Mouse (Mus musculus) intestine, postnatal 0 days (tissue): ENCODE results near the gene Btbd6. TPM values are rescaled to one million over a fixed set of nuclear protein-coding genes. Genes with fewer than 3 reads are reported as not detected.
A peak's percentile ranks its signal among the peaks of the same experiment; 100 is the strongest.

Source experiments
- ATAC-seq: fragments of 200-750 bp; cut with Nextera tagmentation; 2 replicates; pipeline ENCODE4 v1.8.0; 2017; ENCODE audit warnings: mild to moderate bottlenecking, moderate TSS enrichment, moderate library complexity
- H3K27ac ChIP-seq: fragments of 300-500 bp; sonication (generic); 2 replicates; pipeline ENCODE4 v1.5.1; 2014; ENCODE audit warnings: mild to moderate bottlenecking, low read depth, low read length, moderate library complexity
- H3K27me3 ChIP-seq: fragments of 300-500 bp; sonication (generic); replicated peaks from 2 replicates; pipeline ENCODE4 v1.6.1; 2014; ENCODE audit warnings: low read length, mixed read lengths; ENCODE audit not compliant: control insufficient read depth, insufficient read depth
- H3K36me3 ChIP-seq: fragments of 300-500 bp; sonication (generic); 2 replicates; pipeline ENCODE4 v1.6.1; 2014; ENCODE audit warnings: mild to moderate bottlenecking, moderate library complexity; ENCODE audit not compliant: control insufficient read depth, insufficient read depth
- H3K4me1 ChIP-seq: fragments of 300-500 bp; sonication (generic); replicated peaks from 2 replicates; pipeline ENCODE4 v1.6.1; 2014; ENCODE audit warnings: antibody characterized with exemption, low read length, mixed read lengths; ENCODE audit not compliant: control insufficient read depth, insufficient read depth
- H3K4me2 ChIP-seq: fragments of 300-500 bp; sonication (generic); replicated peaks from 2 replicates; pipeline ENCODE4 v1.6.1; 2014; ENCODE audit warnings: low read depth, mild to moderate bottlenecking, moderate library complexity
- H3K4me3 ChIP-seq: fragments of 300-500 bp; sonication (generic); 2 replicates; pipeline ENCODE4 v1.5.1; 2014; ENCODE audit warnings: low read depth, low read length
- H3K9ac ChIP-seq: fragments of 300-500 bp; sonication (generic); 2 replicates; pipeline ENCODE4 v1.6.1; 2014; ENCODE audit warnings: mild to moderate bottlenecking, low read depth, low read length
- H3K9me3 ChIP-seq: fragments of 300-500 bp; sonication (generic); 2 replicates; pipeline ENCODE4 v1.6.1; 2016; ENCODE audit warnings: mixed run types; ENCODE audit not compliant: control insufficient read depth
- CTCF ChIP-seq: sonication (generic); IDR thresholded peaks from 2 replicates; pipeline ENCODE4 v1.5.1; 2016; ENCODE audit warnings: low read depth, mild to moderate bottlenecking, control low read depth, antibody characterized with exemption, moderate library complexity
- WGBS: fragments of 180-500 bp; shearing (Covaris S2); extraction: QIAGEN DNeasy Blood & Tissue Kit; methylation state at CpG from one replicate; pipeline ENCODE4 v1.1.7; 2014; 5-methylcytosine and 5-hydroxymethylcytosine counted together
- polyA plus RNA-seq: library from polyadenylated mRNA; unstranded; fragments of >200 nt; fragmentation: Nextera tagmentation; extraction: Ambion mirVana; gene quantifications from 2 replicates; pipeline ENCODE4 v1.2.1, GENCODE M21; 2015

Gene Btbd6
- polyA plus RNA-seq = 13.1 and 13.3 TPM in 2 replicates

DNA sequence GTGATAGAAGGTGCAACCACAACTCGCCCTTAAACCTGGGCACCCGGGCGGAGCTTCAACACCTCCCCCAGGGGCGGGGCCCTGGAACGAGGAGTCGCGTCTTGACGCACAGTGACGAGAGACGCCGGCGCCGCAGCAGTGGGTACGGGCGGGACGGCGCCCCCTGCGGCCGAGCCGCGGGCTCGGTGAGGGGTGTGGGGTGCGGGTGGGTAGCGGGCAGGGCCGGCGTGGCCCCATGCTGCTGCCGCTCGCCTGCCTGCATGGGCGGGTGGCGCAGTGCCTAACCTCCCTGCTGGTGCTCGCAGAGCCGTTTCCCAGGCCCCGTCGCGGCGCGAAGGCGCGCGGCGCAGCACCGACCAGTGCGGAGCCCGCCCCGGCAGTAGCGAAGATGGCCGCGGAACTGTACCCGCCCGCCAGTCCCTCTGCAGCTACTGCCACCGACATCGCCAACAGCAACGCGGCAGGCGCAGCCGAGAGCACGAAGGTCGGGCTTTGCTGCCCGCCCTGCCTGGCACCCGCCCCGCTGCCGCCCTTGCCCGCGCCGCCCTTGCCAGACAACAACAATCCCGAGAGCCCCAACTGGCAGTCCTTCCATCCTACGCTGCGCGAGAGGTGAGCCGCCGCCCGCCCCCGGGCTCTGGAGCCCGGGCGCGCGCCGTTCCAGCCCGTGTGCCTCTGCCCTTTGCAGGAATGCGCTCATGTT lies at the start of gene Btbd6:
Gene Btbd6 (plus strand): TSS at position 112 of the 703 bp plus-strand sequence.
- H3K4me2 ChIP-seq = peak within 1 kb of the TSS; percentile 91
- H3K27me3 ChIP-seq = no peaks in the 10 kb centered on the region
- peak within 1 kb of the TSS; percentile 74 for H3K9ac ChIP-seq
- H3K4me1 ChIP-seq = no peaks in the 10 kb centered on the region
- peak; percentile 94 for ATAC-seq
- H3K27ac ChIP-seq = peak within 1 kb of the TSS; percentile 93
- H3K36me3 ChIP-seq = peaks cover 60% of the 10 kb centered on the region
- H3K9me3 ChIP-seq = no peaks in the 10 kb centered on the region
- peak within 1 kb of the TSS; percentile 81 for H3K4me3 ChIP-seq
- peak; percentile 85 for TF ChIP-seq CTCF
- under 1% methylated on average over 77 of the region's 80 CpGs for WGBS

- Histone ChIP-seq H3K27ac (no peak overlapping the region), H3K27me3 (peaks cover 37% of the 10 kb centered on the region), H3K9ac (no peak overlapping the region), H3K9me3 (no peaks in the 10 kb centered on the region), H3K4me2 (no peak overlapping the region), H3K4me3 (no peak overlapping the region), H3K4me1 (peaks cover 6% of the 10 kb centered on the region; the same call in 1 of the 2 replicates), H3K36me3 (no peaks in the 10 kb centered on the region)
- no peak for ATAC-seq
- no peak for TF ChIP-seq CTCF
- 84% methylated on average over 14 of the region's 14 CpGs for WGBS
Measured at GRCm38 (mm10) chr12:112927265-112927664, 49.0 kb upstream of the Btbd6 start.

DNA sequence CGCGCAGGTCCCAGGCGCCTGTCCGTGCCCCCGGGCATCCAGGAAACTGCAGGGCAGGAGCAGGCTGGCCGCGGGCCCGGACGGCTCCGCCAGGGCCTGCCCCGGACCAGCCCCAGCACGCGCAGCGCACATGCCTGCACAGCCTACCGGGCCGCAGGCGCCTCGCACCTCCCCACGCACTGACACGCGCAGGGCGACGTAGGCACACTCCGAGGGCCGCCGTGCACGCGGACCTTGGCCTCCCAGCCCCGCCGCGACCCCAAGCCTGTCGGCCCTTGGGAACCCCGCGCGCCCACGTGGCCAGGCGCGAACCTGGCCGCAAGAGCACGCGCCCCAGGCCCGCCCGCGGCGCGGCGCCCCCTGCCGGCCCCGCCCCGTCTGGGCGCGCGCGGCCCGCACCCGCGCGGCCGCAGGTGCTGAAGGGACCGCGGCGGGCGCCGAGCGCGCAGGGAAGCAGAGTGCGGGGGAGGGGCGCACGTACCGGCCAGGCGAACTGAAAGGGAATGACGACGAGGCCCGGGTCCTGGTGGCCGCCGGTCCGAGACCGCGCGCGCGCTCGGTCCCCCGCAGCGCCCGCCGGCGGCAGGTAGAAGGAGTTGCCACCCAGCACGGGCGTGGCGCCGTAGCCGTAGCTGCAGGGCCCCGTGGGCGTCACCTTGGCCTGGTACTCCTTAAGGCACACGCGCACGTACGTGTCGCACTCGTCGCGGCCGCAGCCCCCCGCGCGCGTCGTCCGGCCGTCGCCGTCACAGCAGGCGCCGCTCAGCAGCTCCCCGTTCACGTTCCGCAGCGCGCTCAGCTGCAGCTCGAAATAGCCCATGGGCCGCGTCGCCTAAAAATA lies 47.7 kb upstream of the Btbd6 start:
- H3K4me2 ChIP-seq = peak overlapping the region; percentile 87
- ATAC-seq = peak; percentile 57
- H3K4me3 ChIP-seq = peak overlapping the region; percentile 51
- H3K27me3 ChIP-seq = peaks cover 37% of the 10 kb centered on the region
- H3K9me3 ChIP-seq = no peaks in the 10 kb centered on the region
- 0 out of 2 replicates have a peak overlapping the region, but pooled peaks have one; percentile 18 for H3K9ac ChIP-seq
- H3K36me3 ChIP-seq = no peaks in the 10 kb centered on the region
- peak overlapping the region; percentile 15; the same call in 1 of the 2 replicates for H3K27ac ChIP-seq
- TF ChIP-seq CTCF = peak; percentile 38
- peaks cover 6% of the 10 kb centered on the region; the same call in 1 of the 2 replicates for H3K4me1 ChIP-seq
- 3% methylated on average over 88 of the region's 124 CpGs for WGBS

GRCm38 (mm10) chr12:112929562-112930352 lies 46.5 kb upstream of the Btbd6 start, which contains the start of gene Jag2:
Gene Jag2, minus strand, starts transcription at chr12:112929776.
- Histone ChIP-seq H3K36me3 (no peaks in the 10 kb centered on the region), H3K9me3 (no peaks in the 10 kb centered on the region), H3K4me2 (peak within 1 kb of the TSS; percentile 87), H3K4me1 (peaks cover 4% of the 10 kb centered on the region; the same call in 1 of the 2 replicates), H3K27ac (peak within 1 kb of the TSS; percentile 15; the same call in 1 of the 2 replicates), H3K9ac (0 out of 2 replicates have a peak within 1 kb of the TSS, but pooled peaks have one; percentile 18), H3K27me3 (peaks cover 37% of the 10 kb centered on the region), H3K4me3 (peak within 1 kb of the TSS; percentile 51)
- peak; percentile 34 for ATAC-seq
- WGBS = under 1% methylated on average over 78 of the region's 85 CpGs
- peak; percentile 66 for TF ChIP-seq CTCF

GRCm38 (mm10) chr12:112932647-112933046 lies 43.6 kb upstream of the Btbd6 start:
- 0 out of 2 replicates have a peak, but pooled peaks cover 6% of the 10 kb centered on the region for H3K36me3 ChIP-seq
- H3K9ac ChIP-seq = no peak overlapping the region
- ATAC-seq = no peak
- no peaks in the 10 kb centered on the region for H3K9me3 ChIP-seq
- no peak overlapping the region for H3K4me3 ChIP-seq
- H3K4me1 ChIP-seq = no peaks in the 10 kb centered on the region; the same call in 1 of the 2 replicates
- no peak overlapping the region for H3K27ac ChIP-seq
- no peak for TF ChIP-seq CTCF
- H3K27me3 ChIP-seq = peaks cover 31% of the 10 kb centered on the region
- H3K4me2 ChIP-seq = no peak overlapping the region
- 53% methylated on average over 7 of the region's 7 CpGs for WGBS
